Mouse (Mus musculus): ENCODE data around the gene Tgfbi.

Gene Tgfbi

DNA sequence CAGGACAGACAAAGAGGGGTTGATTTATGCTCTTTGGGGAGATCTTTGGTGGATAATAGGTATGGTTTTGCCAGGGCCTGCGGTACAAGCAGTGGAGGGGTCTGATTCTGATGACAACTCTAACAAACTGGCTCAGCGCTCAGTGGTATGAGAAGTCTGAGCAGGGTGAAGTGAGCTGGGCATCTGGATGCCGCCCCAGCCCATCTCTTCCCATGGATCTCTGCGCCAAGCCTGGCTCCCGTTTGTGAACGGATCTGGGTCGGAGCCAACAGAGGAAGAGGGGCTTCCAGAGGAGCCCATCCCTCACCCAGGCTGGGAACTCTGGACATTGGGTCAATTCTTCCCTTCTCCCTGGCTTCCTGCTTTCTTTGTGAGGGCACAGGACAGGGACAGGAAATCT lies 74.0 kb downstream of the Tgfbi start:
- DNase-seq (ENCODE audit: extremely low spot score, low spot score) = no peak

Data from neural tube, embryonic 10.5 days (tissue).